Mouse (Mus musculus) CH12.LX (cell line): ENCODE measurements around the gene Nme9.

Source experiments
- CTCF ChIP-seq, 2 experiments: IDR thresholded peaks in 1 of 2; conservative IDR thresholded peaks in 1 of 2; 2 replicates each; pipeline ENCODE4 v1.5.1; 2011 to 2012; ENCODE audit warnings: low read depth in 2 of 2, low read length in 2 of 2, improper control_type of control experiment in 1 of 2, inconsistent platforms in 1 of 2, mild to moderate bottlenecking in 1 of 2, moderate library complexity in 1 of 2
- EP300 ChIP-seq: IDR thresholded peaks from 2 replicates; pipeline ENCODE4 v1.6.1; 2011; ENCODE audit warnings: low read length, improper control_type of control experiment
- GABPA ChIP-seq: IDR thresholded peaks from 2 replicates; pipeline ENCODE4 v1.6.1; 2012; ENCODE audit warnings: low read depth, low read length, improper control_type of control experiment, inconsistent platforms; ENCODE audit not compliant: insufficient replicate concordance
- JUN ChIP-seq: IDR thresholded peaks from 2 replicates; pipeline ENCODE4 v1.6.1; 2011; ENCODE audit warnings: low read depth, mild to moderate bottlenecking, low read length, improper control_type of control experiment, moderate library complexity; ENCODE audit not compliant: insufficient read depth
- MAFK ChIP-seq: IDR thresholded peaks from 2 replicates; pipeline ENCODE4 v1.6.1; 2011; ENCODE audit warnings: low read length, improper control_type of control experiment; ENCODE audit not compliant: insufficient replicate concordance
- MAX ChIP-seq: IDR thresholded peaks from 2 replicates; pipeline ENCODE4 v1.6.1; 2011; ENCODE audit warnings: low read length, improper control_type of control experiment
- NELFE ChIP-seq: IDR thresholded peaks from 2 replicates; pipeline ENCODE4 v1.6.1; 2011; ENCODE audit warnings: low read depth, low read length, improper control_type of control experiment
- NRF1 ChIP-seq: IDR thresholded peaks from 2 replicates; pipeline ENCODE4 v1.6.1; 2014; ENCODE audit warnings: low read depth, mild to moderate bottlenecking, inconsistent platforms, low read length, improper control_type of control experiment, moderate library complexity
- POLR2A ChIP-seq: IDR thresholded peaks from 2 replicates; pipeline ENCODE4 v1.6.1; 2011; ENCODE audit warnings: low read depth, mild to moderate bottlenecking, improper control_type of control experiment, low read length
- RAD21 ChIP-seq: IDR thresholded peaks from 2 replicates; pipeline ENCODE4 v1.6.1; 2011; ENCODE audit warnings: low read depth, mild to moderate bottlenecking, low read length, improper control_type of control experiment, moderate library complexity
- UBTF ChIP-seq: IDR thresholded peaks from 2 replicates; pipeline ENCODE4 v1.6.1; 2012; ENCODE audit warnings: low read depth, mild to moderate bottlenecking, inconsistent platforms, low read length, improper control_type of control experiment, moderate library complexity
- USF2 ChIP-seq: conservative IDR thresholded peaks from 2 replicates; pipeline ENCODE4 v1.6.1; 2011; ENCODE audit warnings: low read depth, low read length, improper control_type of control experiment
- ZC3H11A ChIP-seq: IDR thresholded peaks from 2 replicates; pipeline ENCODE4 v1.6.1; 2012; ENCODE audit warnings: low read depth, mild to moderate bottlenecking, inconsistent platforms, low read length, improper control_type of control experiment
- ZNF384 ChIP-seq: IDR thresholded peaks from 2 replicates; pipeline ENCODE4 v1.6.1; 2012; ENCODE audit warnings: low read depth, low read length, improper control_type of control experiment, inconsistent platforms

GRCm38 (mm10) chr9:99432478-99432877 lies 18.8 kb upstream of the Nme9 start:
- TF ChIP-seq MAFK (no peak), ZNF384 (no peak), UBTF (no peak), CTCF (conservative IDR thresholded peaks at IDR 0.05 in 1 of 2, IDR thresholded peaks at IDR 0.05 in 1 of 2; ENCODE audit: low read depth in 2 of 2, low read length in 2 of 2) (no peak), EP300 (no peak), POLR2A (no peak), MAX (no peak), RAD21 (no peak), NELFE (no peak), NRF1 (no peak), GABPA (no peak), ZC3H11A (no peak), JUN (no peak), USF2 (no peak)
